Mouse (Mus musculus) thymus, postnatal 25 days (tissue): ENCODE data around the gene Washc3.

ENCODE experiments used
- DNase-seq: peaks from one replicate; pipeline ENCODE4 v3.0.0; 2022

Gene Washc3

DNA sequence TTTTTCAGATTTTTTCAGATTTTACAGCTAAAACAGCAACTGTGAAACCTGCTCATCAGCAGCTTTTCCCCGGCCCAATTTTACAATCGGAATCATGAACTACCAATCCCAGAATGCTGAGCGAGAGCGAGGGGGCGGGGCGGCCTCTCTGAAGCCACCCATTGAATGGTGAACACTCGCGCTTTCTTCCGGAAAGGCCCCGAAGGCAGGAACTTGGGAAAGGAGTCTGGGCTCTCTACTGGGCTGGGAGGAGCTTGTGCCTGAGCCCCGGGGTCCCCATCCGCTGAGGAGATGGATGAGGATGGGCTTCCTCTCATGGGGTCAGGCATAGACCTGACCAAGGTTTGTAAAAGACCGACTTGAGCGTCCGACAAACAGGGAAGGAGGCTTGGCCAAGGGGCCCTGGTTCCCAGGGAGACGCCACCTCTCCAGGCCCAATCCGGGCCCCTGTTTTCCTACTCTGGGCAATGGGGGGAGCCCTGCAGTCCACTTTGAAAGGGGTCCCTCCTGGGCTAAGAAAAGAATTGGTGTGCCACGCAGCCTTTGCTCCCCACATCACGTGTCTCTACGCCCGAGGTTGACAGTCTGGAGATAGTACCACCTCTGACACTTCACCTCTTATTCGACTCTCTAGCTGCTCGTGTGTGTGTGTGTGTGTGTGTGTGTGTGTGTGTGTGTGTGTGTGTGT lies at the start of gene Washc3:
Gene Washc3, plus strand, starts transcription at position 143 of the 688 bp plus-strand sequence.
- DNase-seq, result peak; percentile 92

DNA sequence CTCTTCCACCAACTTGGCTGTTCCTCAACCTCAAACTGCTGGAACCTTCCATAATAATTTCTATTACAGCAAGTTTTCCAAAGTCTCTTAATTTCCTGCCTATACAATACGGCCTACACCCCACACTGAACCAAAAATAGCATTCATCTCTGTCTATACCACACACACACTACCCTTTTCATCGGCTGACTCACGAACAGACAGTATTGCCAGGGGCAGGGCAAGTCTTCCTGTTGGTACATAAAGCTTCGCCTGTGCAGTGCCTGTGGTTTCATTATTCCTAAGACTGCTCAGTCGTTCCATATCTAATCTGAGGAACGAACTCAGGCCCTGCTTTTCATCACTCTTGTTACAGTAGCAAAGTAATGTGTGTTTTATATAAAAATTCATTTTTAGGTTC lies 49.2 kb upstream of the Washc3 start:
- no peak for DNase-seq

DNA sequence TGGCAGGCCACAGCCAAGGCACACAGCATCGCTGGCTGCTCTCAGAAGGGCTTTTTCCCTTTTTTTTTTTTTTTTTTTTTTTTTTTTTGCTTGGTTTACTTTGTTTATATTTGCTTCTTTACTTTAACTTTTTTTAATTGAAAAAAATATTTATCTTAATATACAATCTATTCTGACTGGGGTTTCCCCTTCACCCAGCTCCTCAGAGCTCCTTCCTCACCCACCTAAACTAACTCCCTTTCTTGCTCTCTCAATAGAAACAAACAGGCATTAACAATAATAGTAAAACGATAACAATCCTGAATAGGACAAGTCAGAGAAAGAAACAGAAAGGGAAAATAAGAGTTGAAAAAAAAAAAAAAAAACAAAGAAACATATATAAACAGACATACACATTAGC lies 38.8 kb upstream of the Washc3 start:
- no peak for DNase-seq

GRCm38 (mm10) chr10:88162676-88163075 lies 38.2 kb upstream of the Washc3 start:
- no peak for DNase-seq

DNA sequence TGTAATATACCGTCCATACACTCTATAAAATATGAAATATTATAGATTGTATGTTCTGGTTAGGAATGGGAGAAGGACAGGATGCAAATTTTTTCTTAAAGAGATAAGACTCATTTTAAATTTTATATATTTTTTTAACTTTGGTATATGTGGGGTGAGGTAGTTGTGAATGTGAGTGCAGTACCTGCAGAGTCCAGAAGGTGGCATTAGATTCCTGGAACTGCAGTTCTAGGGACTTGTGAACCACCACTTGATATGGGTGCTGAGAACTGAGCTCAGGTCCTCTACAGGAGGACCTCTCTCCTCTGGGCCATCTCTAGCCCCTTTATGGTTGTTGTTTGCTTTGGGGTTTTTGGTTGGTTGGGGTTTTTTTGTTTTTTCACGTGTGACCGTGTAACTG lies 34.7 kb upstream of the Washc3 start:
- DNase-seq, result peak; percentile 27

GRCm38 (mm10) chr10:88167438-88168077 lies 33.3 kb upstream of the Washc3 start:
- no peak for DNase-seq

GRCm38 (mm10) chr10:88200541-88200940 lies 352 bp upstream of the Washc3 start:
- DNase-seq, result no peak

DNA sequence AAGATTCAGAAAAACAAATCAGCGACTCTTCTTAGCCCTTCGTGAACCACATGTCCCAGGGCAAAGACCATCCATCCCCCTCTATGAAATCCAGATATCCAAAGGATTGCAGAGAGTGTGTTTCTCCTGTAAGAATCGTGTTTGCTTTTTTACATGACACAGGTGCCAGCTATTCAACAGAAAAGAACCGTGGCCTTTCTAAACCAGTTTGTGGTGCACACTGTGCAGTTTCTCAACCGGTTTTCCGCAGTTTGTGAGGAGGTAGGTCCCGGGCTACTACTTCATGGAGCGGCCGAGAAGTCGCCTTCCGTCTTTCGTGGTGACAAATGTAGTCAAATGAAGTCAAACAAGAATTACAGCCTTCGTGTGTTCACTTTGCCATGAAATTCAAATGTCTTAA lies 757 bp downstream of the Washc3 start:
- DNase-seq, result peak; percentile 8

GRCm38 (mm10) chr10:88202581-88202980 lies 1.7 kb downstream of the Washc3 start:
- peak; percentile 31 for DNase-seq

GRCm38 (mm10) chr10:88203236-88203635 lies 2.3 kb downstream of the Washc3 start:
- peak; percentile 38 for DNase-seq

DNA sequence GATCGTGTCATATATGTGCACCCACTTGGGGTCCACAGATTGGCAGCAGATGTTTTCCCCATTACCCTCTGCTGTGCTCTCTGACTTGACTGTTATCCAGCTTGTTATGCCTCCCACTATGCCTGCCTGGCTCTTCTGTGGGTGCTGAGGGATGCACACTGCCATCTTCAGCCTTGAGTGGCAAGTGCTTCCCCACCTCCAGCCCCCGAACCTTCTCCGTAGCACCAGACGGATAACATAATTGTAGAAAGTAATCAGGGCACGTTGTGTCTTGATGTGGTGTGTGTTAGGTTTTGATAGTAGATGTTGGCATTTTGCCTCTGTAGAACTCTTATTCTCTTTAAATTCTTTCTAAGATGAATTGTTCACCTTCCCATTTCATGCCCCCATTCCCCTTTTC lies 11.8 kb downstream of the Washc3 start:
- DNase-seq, result no peak

- no peak for DNase-seq
These were observed 14.1 kb downstream of the Washc3 start for GRCm38 (mm10) chr10:88214800-88215514.

DNA sequence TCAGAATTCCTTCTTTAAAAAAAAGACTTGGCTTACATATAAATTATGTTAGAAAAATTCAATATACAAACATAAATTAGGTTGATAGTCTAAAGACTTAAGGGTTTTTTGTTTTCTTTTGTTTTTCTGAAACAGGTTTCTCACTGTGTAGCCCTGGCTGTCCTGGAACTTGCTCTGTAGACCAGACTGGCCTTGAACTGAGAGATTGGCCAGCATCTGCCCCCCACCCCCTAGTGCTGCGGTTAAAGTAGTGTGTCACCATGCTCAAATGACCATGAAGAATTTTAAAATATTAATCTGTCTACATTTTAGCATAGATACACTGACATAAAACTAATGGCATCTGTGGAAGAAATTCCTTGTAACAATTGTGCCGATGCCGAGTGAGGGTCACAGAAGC lies 17.3 kb downstream of the Washc3 start:
- DNase-seq, result no peak

DNA sequence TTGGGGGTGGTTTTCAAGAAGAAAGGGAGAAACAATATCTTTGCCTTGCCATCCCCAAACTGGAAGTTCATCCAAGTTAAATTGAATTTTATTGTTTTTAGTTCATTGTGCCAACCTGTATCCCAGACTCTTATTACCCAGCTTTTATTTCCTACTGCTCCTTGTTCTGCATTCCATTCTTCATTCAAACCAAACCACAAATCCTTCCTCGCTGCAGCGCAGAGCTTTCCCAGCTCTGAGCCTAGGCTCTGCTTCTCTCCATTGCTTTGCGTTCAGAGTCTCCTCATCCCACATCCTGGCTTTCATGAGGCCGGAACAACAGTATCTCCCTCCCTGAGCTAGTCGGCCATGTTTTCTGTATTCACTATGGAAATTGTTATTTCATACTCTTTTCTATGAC lies 20.8 kb downstream of the Washc3 start:
- no peak for DNase-seq

DNA sequence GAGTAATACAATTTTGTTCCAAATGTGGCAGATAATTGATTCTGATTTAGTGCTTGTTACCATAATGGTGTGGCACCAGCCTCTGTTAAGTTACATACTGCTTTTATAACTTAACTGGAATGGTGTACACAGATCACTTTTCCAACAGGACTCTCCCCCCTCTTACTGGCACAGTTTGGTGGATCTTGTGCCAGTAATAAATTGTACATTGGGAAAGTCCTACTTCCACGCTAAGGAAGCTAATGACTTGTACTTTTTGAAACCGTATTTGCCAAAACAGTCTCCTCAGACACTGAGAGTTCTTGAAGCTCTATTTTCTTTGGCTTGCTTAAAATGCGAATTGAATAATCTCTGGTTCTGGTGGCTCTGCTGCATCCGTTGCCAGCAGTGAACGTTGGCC lies 24.5 kb downstream of the Washc3 start:
- no peak for DNase-seq

GRCm38 (mm10) chr10:88227962-88228361 lies 27.1 kb downstream of the Washc3 start:
- DNase-seq, result no peak

- DNase-seq, result no peak
These were observed 27.7 kb downstream of the Washc3 start for GRCm38 (mm10) chr10:88228521-88229017.

GRCm38 (mm10) chr10:88231671-88232070 lies 30.8 kb downstream of the Washc3 start:
- no peak for DNase-seq

DNA sequence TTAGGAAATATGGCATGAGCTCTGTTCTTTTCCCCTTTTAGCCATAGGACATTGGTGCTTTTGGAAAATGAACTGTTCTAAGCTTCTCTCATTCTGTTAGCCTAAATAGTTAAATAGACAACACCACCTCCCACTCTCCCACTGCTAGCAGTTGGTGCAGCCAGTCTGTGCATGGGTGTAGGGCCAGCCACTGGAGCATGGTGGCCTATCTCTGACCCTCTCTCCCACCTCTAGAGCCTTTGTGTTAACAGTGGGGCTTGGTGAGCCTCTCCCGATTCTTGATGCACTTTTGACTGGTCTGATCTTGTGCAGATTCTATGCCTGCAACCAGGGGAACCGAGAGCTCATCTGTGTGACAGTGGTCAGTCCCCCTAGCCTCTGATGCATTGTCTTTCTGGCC lies 31.9 kb downstream of the Washc3 start:
- no peak for DNase-seq

DNA sequence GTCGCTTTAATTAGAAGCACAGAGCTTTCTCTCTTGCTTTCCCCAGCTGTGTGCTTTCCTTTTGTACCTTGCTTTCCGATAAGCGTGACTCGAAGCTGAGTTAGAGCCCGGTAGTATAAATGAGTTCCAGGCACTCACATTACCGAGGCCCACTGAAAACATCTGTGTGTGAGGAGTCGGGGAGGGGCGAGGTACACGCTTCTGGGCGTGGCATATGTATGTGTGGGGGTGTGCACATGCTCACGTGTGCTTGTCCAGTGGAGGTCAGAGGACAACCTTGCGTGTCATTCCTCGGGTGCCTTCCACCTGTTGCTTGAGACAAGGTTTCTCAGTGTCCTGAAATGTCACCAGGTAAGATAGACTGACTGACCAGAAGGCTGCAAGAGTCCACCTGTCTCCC lies 43.8 kb downstream of the Washc3 start:
- DNase-seq, result no peak

GRCm38 (mm10) chr10:88250300-88250699 lies 49.4 kb downstream of the Washc3 start:
- no peak for DNase-seq

DNA sequence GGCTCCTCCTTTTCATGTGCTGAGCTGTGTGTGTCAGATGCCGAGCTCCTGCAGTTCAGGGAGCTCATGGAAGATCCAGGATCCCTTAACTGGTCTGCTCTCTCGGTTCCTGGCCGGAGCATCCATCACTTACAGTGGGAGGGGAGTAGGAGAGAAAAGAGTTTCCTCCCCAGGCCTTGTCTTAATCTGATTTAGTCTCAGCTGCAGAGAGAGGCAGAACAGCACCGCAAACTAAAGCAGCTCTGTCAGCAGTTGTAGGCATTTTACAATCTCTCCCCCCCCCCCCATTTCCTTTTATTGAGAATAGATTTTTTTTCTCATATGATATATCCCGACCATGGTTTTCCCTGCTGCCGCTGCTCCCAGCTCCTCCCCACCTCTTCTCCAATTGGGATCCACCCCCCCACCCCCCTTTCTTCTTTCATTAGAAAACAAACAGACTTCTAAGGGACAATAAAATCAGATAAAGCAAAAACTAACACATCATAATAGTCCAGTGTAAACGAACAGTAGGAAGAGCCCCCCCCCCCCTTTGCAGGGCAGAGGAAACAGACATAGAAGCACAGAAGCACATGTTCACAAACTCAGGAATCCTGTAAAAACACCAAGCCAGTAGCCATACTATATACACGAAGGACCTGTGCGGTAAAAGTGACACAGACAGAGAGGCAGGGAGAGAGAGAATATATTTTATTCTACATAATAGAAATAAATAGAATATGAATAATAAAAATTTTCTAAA lies 51.4 kb downstream of the Washc3 start:
- DNase-seq, result no peak

GRCm38 (mm10) chr10:88255556-88255955 lies 54.7 kb downstream of the Washc3 start:
- DNase-seq, result no peak
